Mouse (Mus musculus) MEL (cell line): Measurements from ENCODE around the gene Sept3. TPM values are rescaled to one million over a fixed set of nuclear protein-coding genes. Genes with fewer than 3 reads are reported as not detected.

ENCODE experiments used
- DNase-seq: peaks from one replicate; pipeline ENCODE4 v3.0.0; 2011; ENCODE audit warnings: low read depth, low spot score
- H3K27ac ChIP-seq: 2 replicates; pipeline ENCODE4 v1.5.1; 2012; ENCODE audit warnings: low read depth, mild to moderate bottlenecking, control low read depth, low read length, moderate library complexity; ENCODE audit not compliant: control insufficient read depth
- H3K27me3 ChIP-seq, 2 experiments: fragments of 150-350 bp in 1 of 2; sonication (generic) in 1 of 2; 2 replicates each; pipeline ENCODE4 v1.6.1; 2012; ENCODE audit warnings: low read length in 2 of 2, mild to moderate bottlenecking in 2 of 2, improper control_type of control experiment in 1 of 2, moderate library complexity in 1 of 2; ENCODE audit not compliant: insufficient read depth in 2 of 2, control insufficient read depth in 1 of 2
- H3K36me3 ChIP-seq, 2 experiments: 2 replicates each; pipeline ENCODE4 v1.6.1; 2012 to 2014; ENCODE audit warnings: low read length in 2 of 2, improper control_type of control experiment in 1 of 2, inconsistent platforms in 1 of 2, mild to moderate bottlenecking in 1 of 2; ENCODE audit not compliant: insufficient read depth in 2 of 2, control insufficient read depth in 1 of 2
- H3K4me1 ChIP-seq, 2 experiments: fragments of 150-350 bp in 1 of 2; sonication (generic) in 1 of 2; 2 replicates each; pipeline ENCODE4 v1.6.1; 2012; ENCODE audit warnings: low read length in 2 of 2, improper control_type of control experiment in 1 of 2, mild to moderate bottlenecking in 1 of 2; ENCODE audit not compliant: insufficient read depth in 2 of 2, control insufficient read depth in 1 of 2
- H3K4me3 ChIP-seq, 2 experiments: fragments of 150-350 bp in 1 of 2; sonication (generic) in 1 of 2; 2 replicates each; pipeline ENCODE4 v1.5.1; 2012; ENCODE audit warnings: low read depth in 2 of 2, low read length in 2 of 2, mild to moderate bottlenecking in 2 of 2, moderate library complexity in 2 of 2, control low read depth in 1 of 2, improper control_type of control experiment in 1 of 2; ENCODE audit not compliant: control insufficient read depth in 1 of 2, insufficient read depth in 1 of 2
- H3K79me2 ChIP-seq: 2 replicates; pipeline ENCODE4 v1.6.1; 2012; ENCODE audit warnings: mild to moderate bottlenecking, low read length, moderate library complexity; ENCODE audit not compliant: control insufficient read depth, poor library complexity, insufficient read depth
- H3K9ac ChIP-seq: 2 replicates; pipeline ENCODE4 v1.6.1; 2012; ENCODE audit warnings: low read depth, mild to moderate bottlenecking, control low read depth, low read length, moderate library complexity; ENCODE audit not compliant: control insufficient read depth, poor library complexity, severe bottlenecking
- H3K9me3 ChIP-seq: fragments of 150-350 bp; sonication (generic); replicated peaks from 2 replicates; pipeline ENCODE4 v1.6.1; 2012; ENCODE audit warnings: mild to moderate bottlenecking, low read length, improper control_type of control experiment, moderate library complexity; ENCODE audit not compliant: insufficient read depth
- ETS1 ChIP-seq: IDR thresholded peaks from 2 replicates; pipeline ENCODE4 v1.6.1; 2012; ENCODE audit warnings: low read depth, mild to moderate bottlenecking, inconsistent platforms, low read length, improper control_type of control experiment, moderate library complexity
- GABPA ChIP-seq: IDR thresholded peaks from 2 replicates; pipeline ENCODE4 v1.6.1; 2012; ENCODE audit warnings: low read depth, mild to moderate bottlenecking, inconsistent platforms, low read length, improper control_type of control experiment, moderate library complexity
- HCFC1 ChIP-seq: IDR thresholded peaks from 2 replicates; pipeline ENCODE4 v1.6.1; 2012; ENCODE audit warnings: low read depth, mild to moderate bottlenecking, inconsistent platforms, low read length, improper control_type of control experiment, moderate library complexity
- MAFK ChIP-seq: IDR thresholded peaks from 2 replicates; pipeline ENCODE4 v1.6.1; 2011; ENCODE audit warnings: low read depth, mild to moderate bottlenecking, low read length, improper control_type of control experiment, borderline replicate concordance
- NELFE ChIP-seq: IDR thresholded peaks from 2 replicates; pipeline ENCODE4 v1.6.1; 2011; ENCODE audit warnings: low read depth, low read length, improper control_type of control experiment
- NRF1 ChIP-seq: IDR thresholded peaks from 2 replicates; pipeline ENCODE4 v1.6.1; 2014; ENCODE audit warnings: low read depth, mild to moderate bottlenecking, inconsistent platforms, low read length, improper control_type of control experiment, moderate library complexity; ENCODE audit not compliant: poor library complexity, insufficient read depth, severe bottlenecking
- POLR2AphosphoS2 ChIP-seq: IDR thresholded peaks from 2 replicates; pipeline ENCODE4 v1.6.1; 2011; ENCODE audit warnings: low read length, improper control_type of control experiment
- POLR2AphosphoS5 ChIP-seq: IDR thresholded peaks from 2 replicates; pipeline ENCODE4 v1.6.1; 2012; ENCODE audit warnings: low read depth, borderline replicate concordance, mild to moderate bottlenecking, inconsistent platforms, low read length, moderate library complexity, mixed read lengths
- RAD21 ChIP-seq: IDR thresholded peaks from 2 replicates; pipeline ENCODE4 v1.6.1; 2011; ENCODE audit warnings: mild to moderate bottlenecking, low read depth, low read length, improper control_type of control experiment
- SMC3 ChIP-seq: IDR thresholded peaks from 2 replicates; pipeline ENCODE4 v1.6.1; 2011; ENCODE audit warnings: low read depth, low read length, improper control_type of control experiment
- UBTF ChIP-seq: IDR thresholded peaks from 2 replicates; pipeline ENCODE4 v1.6.1; 2012; ENCODE audit warnings: low read depth, mild to moderate bottlenecking, inconsistent platforms, low read length, improper control_type of control experiment, moderate library complexity, borderline replicate concordance; ENCODE audit not compliant: insufficient read depth
- ZC3H11A ChIP-seq: IDR thresholded peaks from 2 replicates; pipeline ENCODE4 v1.6.1; 2012; ENCODE audit warnings: low read depth, mild to moderate bottlenecking, inconsistent platforms, low read length, improper control_type of control experiment
- ZNF384 ChIP-seq: IDR thresholded peaks from 2 replicates; pipeline ENCODE4 v1.6.1; 2012; ENCODE audit warnings: low read depth, mild to moderate bottlenecking, inconsistent platforms, low read length, improper control_type of control experiment
- polyA plus RNA-seq, 2 experiments: library from polyadenylated mRNA; stranded (reverse) in 1 of 2; unstranded in 1 of 2; fragments of >175 nt in 1 of 2; fragments of >200 nt in 1 of 2; gene quantifications; 2 replicates each; pipeline versions ENCODE4 v1.2.1 to v1.2.4; 2012; ENCODE audit warnings: low replicate concordance in 2 of 2, low read depth in 1 of 2; ENCODE audit not compliant: insufficient read length in 2 of 2, insufficient read depth in 1 of 2, missing spikeins in 1 of 2
- total RNA-seq: library from RNA; depleted of rRNA; stranded (reverse); fragments of 300-350 nt; gene quantifications from 2 replicates; pipeline ENCODE4 v1.2.3, GENCODE M21; 2012

Sept3 gene
- total and polyA plus RNA-seq, 3 experiments: not detected

DNA sequence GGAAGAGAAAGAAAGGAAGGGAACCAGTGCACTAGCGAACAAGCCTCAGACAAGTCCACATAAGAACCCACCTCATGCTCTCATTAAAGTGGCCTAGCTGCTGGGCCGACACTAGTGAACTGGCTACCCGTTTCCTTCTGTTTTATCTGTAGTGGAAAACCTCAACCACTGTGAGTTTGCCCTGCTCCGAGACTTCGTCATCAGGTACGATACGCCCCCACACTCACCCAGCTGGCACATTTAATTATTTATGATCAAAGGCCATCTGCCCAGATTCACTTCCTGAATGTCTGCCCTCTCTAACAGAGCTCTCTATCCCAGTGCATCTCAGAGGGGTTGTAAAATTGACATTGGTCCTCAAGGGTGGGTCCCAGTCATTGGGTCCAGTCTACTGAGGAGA lies 15.6 kb downstream of the Sept3 start:
- H3K27me3 ChIP-seq: peaks cover 7 to 12% of the 10 kb centered on the region in 2 experiments

DNA sequence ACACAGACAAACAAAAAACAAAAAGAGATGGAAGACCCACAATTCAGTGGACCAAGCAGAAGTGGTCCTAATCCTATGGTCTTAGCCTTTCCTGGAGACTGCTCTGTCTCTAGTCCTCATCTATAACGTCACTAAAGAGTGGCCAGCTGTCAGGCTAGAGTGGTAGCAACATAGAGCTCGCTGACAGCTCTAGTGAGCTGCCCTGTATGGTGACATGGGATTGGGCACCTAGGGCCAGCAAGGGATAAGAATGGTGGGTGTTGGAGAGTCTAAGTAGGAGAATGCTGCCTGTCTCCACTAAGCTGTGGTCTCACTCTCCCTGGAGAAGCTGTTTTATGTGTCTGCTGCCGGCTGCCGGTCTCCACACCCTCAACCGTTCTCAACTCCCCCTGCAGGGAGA lies 18.2 kb downstream of the Sept3 start:
- Histone ChIP-seq H3K4me3 (no peak overlapping the region), H3K4me1 (no peaks in the 10 kb centered on the region)
- TF ChIP-seq SMC3 (no peak), NELFE (no peak)
- TF ChIP-seq, all 39 proteins: peak for 0
- Histone ChIP-seq H3K79me2 (no peaks in the 10 kb centered on the region), H3K9ac (no peak overlapping the region), H3K27me3 (peaks cover 7 to 10% of the 10 kb centered on the region in 2 experiments), H3K9me3 (no peaks in the 10 kb centered on the region), H3K36me3 (no peaks in the 10 kb centered on the region), H3K27ac (no peak overlapping the region)
- DNase-seq: no peak

More for the DNA sequence above, 15.6 kb downstream of the Sept3 start:
- Histone ChIP-seq H3K36me3 (no peaks in the 10 kb centered on the region), H3K9ac (no peak overlapping the region), H3K27ac (no peak overlapping the region), H3K9me3 (no peaks in the 10 kb centered on the region), H3K4me3 (no peak overlapping the region), H3K79me2 (no peaks in the 10 kb centered on the region), H3K4me1 (peaks cover 0 to 3% of the 10 kb centered on the region in 2 experiments; a peak in 1 of 4 replicates)
- DNase-seq: no peak
- TF ChIP-seq ETS1 (no peak), GABPA (no peak), ZC3H11A (no peak), POLR2AphosphoS2 (no peak), HCFC1 (no peak), UBTF (no peak), MAFK (no peak), RAD21 (no peak), NRF1 (no peak)

DNA sequence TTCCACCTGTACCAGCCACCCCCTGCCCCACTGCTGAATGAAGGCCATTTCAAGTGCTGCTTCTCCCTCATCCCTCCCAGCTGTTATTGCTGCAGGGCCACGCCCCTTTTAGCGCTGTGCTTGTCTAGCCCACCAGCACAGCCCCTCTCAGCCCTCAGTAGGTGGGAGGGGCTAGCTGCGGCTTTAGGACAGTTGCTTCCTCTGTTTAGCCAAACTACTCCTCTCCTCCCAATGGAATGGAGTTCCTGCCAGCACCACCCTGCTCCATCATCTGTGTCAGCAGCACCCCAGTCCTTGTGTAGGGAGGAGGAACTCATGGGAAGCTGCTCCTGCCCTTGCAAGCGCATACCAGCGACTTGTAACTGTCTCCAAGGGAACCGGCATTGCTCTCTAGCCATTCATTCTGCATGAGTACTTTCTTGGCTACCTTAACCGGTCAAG lies 18.6 kb downstream of the Sept3 start:
- no peak for TF ChIP-seq ZNF384
- no peak for TF ChIP-seq POLR2AphosphoS5
- Histone ChIP-seq H3K9me3 (no peaks in the 10 kb centered on the region), H3K79me2 (no peaks in the 10 kb centered on the region), H3K27me3 (peaks cover 7 to 8% of the 10 kb centered on the region in 2 experiments), H3K27ac (no peak overlapping the region), H3K9ac (no peak overlapping the region), H3K36me3 (no peaks in the 10 kb centered on the region), H3K4me3 (no peak overlapping the region), H3K4me1 (no peaks in the 10 kb centered on the region)
- no peak for DNase-seq
